Mouse (Mus musculus): Measurements from ENCODE around the gene Adgrv1. TPM values are rescaled to one million over a fixed set of nuclear protein-coding genes. Genes with fewer than 3 reads are reported as not detected.

Gene Adgrv1
- total RNA-seq, 2 experiments from 2014 or later = 2.4 to 3.0 TPM

- DNase-seq (ENCODE audit: low spot score in 2 of 2) = no peak
- no peak for TF ChIP-seq CTCF (conservative IDR thresholded peaks at IDR 0.05)
- no peak overlapping the region for H3K27ac ChIP-seq
These were observed 402.8 kb downstream of the Adgrv1 start for GRCm38 (mm10) chr13:81230161-81230560.

GRCm38 (mm10) chr13:81223768-81224167, 409.2 kb downstream of the Adgrv1 start:
- no peak overlapping the region for H3K4me3 ChIP-seq
- no peak for TF ChIP-seq CTCF (conservative IDR thresholded peaks at IDR 0.05)
- no peak overlapping the region for H3K27ac ChIP-seq
- DNase-seq (ENCODE audit: low spot score in 2 of 2) = no peak

More at GRCm38 (mm10) chr13:81230161-81230560, 402.8 kb downstream of the Adgrv1 start:
- no peak overlapping the region for H3K4me3 ChIP-seq

GRCm38 (mm10) chr13:81222377-81222776, 410.6 kb downstream of the Adgrv1 start:
- no peak for DNase-seq (ENCODE audit: low spot score in 2 of 2)
- no peak for TF ChIP-seq CTCF (conservative IDR thresholded peaks at IDR 0.05)
- no peak overlapping the region for H3K27ac ChIP-seq
- no peak overlapping the region for H3K4me3 ChIP-seq

GRCm38 (mm10) chr13:81211436-81211835, 421.5 kb downstream of the Adgrv1 start:
- Histone ChIP-seq H3K4me3 (no peak overlapping the region), H3K27ac (no peak overlapping the region)
- DNase-seq (ENCODE audit: low spot score in 2 of 2) = no peak
- TF ChIP-seq CTCF (conservative IDR thresholded peaks at IDR 0.05) = no peak

- no peak overlapping the region for H3K4me3 ChIP-seq
- no peak for TF ChIP-seq CTCF (conservative IDR thresholded peaks at IDR 0.05)
- no peak overlapping the region for H3K27ac ChIP-seq
- DNase-seq (ENCODE audit: low spot score in 2 of 2) = no peak
These were observed 422.4 kb downstream of the Adgrv1 start for GRCm38 (mm10) chr13:81210516-81210915.

- TF ChIP-seq CTCF (conservative IDR thresholded peaks at IDR 0.05) = peak; percentile 37
- H3K27ac ChIP-seq = no peak overlapping the region
- no peak overlapping the region for H3K4me3 ChIP-seq
- DNase-seq (ENCODE audit: low spot score in 2 of 2) = no peak
These were observed 423.1 kb downstream of the Adgrv1 start for GRCm38 (mm10) chr13:81209815-81210214.

- DNase-seq (ENCODE audit: low spot score in 2 of 2) = no peak
- Histone ChIP-seq H3K27ac (no peak overlapping the region), H3K4me3 (no peak overlapping the region)
- no peak for TF ChIP-seq CTCF (conservative IDR thresholded peaks at IDR 0.05)
These were observed 424.8 kb downstream of the Adgrv1 start for GRCm38 (mm10) chr13:81208106-81208613.

GRCm38 (mm10) chr13:81181966-81182908, 450.7 kb downstream of the Adgrv1 start:
- Histone ChIP-seq H3K27ac (no peak overlapping the region), H3K4me3 (no peak overlapping the region)
- no peak for DNase-seq (ENCODE audit: low spot score in 2 of 2)
- no peak for TF ChIP-seq CTCF (conservative IDR thresholded peaks at IDR 0.05)

GRCm38 (mm10) chr13:81181459-81181858, 451.5 kb downstream of the Adgrv1 start:
- no peak overlapping the region for H3K4me3 ChIP-seq
- no peak for DNase-seq (ENCODE audit: low spot score in 2 of 2)
- H3K27ac ChIP-seq = no peak overlapping the region
- no peak for TF ChIP-seq CTCF (conservative IDR thresholded peaks at IDR 0.05)

GRCm38 (mm10) chr13:81176820-81177219, 456.1 kb downstream of the Adgrv1 start:
- H3K27ac ChIP-seq = no peak overlapping the region
- no peak for TF ChIP-seq CTCF (conservative IDR thresholded peaks at IDR 0.05)
- DNase-seq (ENCODE audit: low spot score in 2 of 2) = no peak
- no peak overlapping the region for H3K4me3 ChIP-seq

- TF ChIP-seq CTCF (conservative IDR thresholded peaks at IDR 0.05) = no peak
- no peak for DNase-seq (ENCODE audit: low spot score in 2 of 2)
- H3K27ac ChIP-seq = no peak overlapping the region
- no peak overlapping the region for H3K4me3 ChIP-seq
These were observed 456.9 kb downstream of the Adgrv1 start for GRCm38 (mm10) chr13:81176071-81176470.

GRCm38 (mm10) chr13:81171115-81171514, 461.8 kb downstream of the Adgrv1 start:
- no peak for TF ChIP-seq CTCF (conservative IDR thresholded peaks at IDR 0.05)
- Histone ChIP-seq H3K27ac (no peak overlapping the region), H3K4me3 (no peak overlapping the region)
- DNase-seq (ENCODE audit: low spot score in 2 of 2) = no peak

GRCm38 (mm10) chr13:81167450-81167849, 465.5 kb downstream of the Adgrv1 start:
- no peak for DNase-seq (ENCODE audit: low spot score in 2 of 2)
- Histone ChIP-seq H3K27ac (no peak overlapping the region), H3K4me3 (no peak overlapping the region)
- no peak for TF ChIP-seq CTCF (conservative IDR thresholded peaks at IDR 0.05)

GRCm38 (mm10) chr13:81159808-81160207, 473.1 kb downstream of the Adgrv1 start:
- no peak for DNase-seq (ENCODE audit: low spot score in 2 of 2)
- no peak for TF ChIP-seq CTCF (conservative IDR thresholded peaks at IDR 0.05)
- Histone ChIP-seq H3K27ac (no peak overlapping the region), H3K4me3 (no peak overlapping the region)

Data from layer of hippocampus, adult 2 months (tissue).